Mouse (Mus musculus): Measurements from ENCODE around the gene Mical2.

The Mical2 gene

GRCm38 (mm10) chr7:112354503-112354951, 128.9 kb downstream of the Mical2 start:
- peak; percentile 39 for DNase-seq (ENCODE audit: low spot score)

GRCm38 (mm10) chr7:112359594-112359993, 133.9 kb downstream of the Mical2 start:
- DNase-seq (ENCODE audit: low spot score) = no peak

- DNase-seq (ENCODE audit: low spot score) = no peak
Measured at GRCm38 (mm10) chr7:112362574-112363200, 137.0 kb downstream of the Mical2 start.

GRCm38 (mm10) chr7:112365864-112366263, 140.2 kb downstream of the Mical2 start:
- DNase-seq (ENCODE audit: low spot score) = no peak

- DNase-seq (ENCODE audit: low spot score) = peak; percentile 82
Measured at GRCm38 (mm10) chr7:112369046-112369445, 143.4 kb downstream of the Mical2 start.

GRCm38 (mm10) chr7:112369977-112370376, 144.3 kb downstream of the Mical2 start:
- DNase-seq (ENCODE audit: low spot score) = no peak

GRCm38 (mm10) chr7:112371387-112371786, 145.7 kb downstream of the Mical2 start:
- DNase-seq (ENCODE audit: low spot score) = no peak

GRCm38 (mm10) chr7:112374035-112374434, 148.4 kb downstream of the Mical2 start:
- DNase-seq (ENCODE audit: low spot score) = no peak

- DNase-seq (ENCODE audit: low spot score) = no peak
Measured at GRCm38 (mm10) chr7:112375062-112375461, 149.4 kb downstream of the Mical2 start.

- DNase-seq (ENCODE audit: low spot score) = no peak
Measured at GRCm38 (mm10) chr7:112375900-112376299, 150.2 kb downstream of the Mical2 start.

- DNase-seq (ENCODE audit: low spot score) = no peak
Measured at GRCm38 (mm10) chr7:112376611-112377010, 151.0 kb downstream of the Mical2 start.

GRCm38 (mm10) chr7:112377314-112377713, 151.7 kb downstream of the Mical2 start:
- peak; percentile 74 for DNase-seq (ENCODE audit: low spot score)

GRCm38 (mm10) chr7:112378056-112378455, 152.4 kb downstream of the Mical2 start:
- peak; percentile 29 for DNase-seq (ENCODE audit: low spot score)

GRCm38 (mm10) chr7:112378476-112378875, 152.8 kb downstream of the Mical2 start:
- DNase-seq (ENCODE audit: low spot score) = no peak

GRCm38 (mm10) chr7:112386521-112386920, 160.9 kb downstream of the Mical2 start:
- DNase-seq (ENCODE audit: low spot score) = no peak

GRCm38 (mm10) chr7:112387876-112388275, 162.2 kb downstream of the Mical2 start:
- DNase-seq (ENCODE audit: low spot score) = no peak

GRCm38 (mm10) chr7:112388363-112388875, 162.8 kb downstream of the Mical2 start:
- no peak for DNase-seq (ENCODE audit: low spot score)

GRCm38 (mm10) chr7:112389611-112390251, 164.1 kb downstream of the Mical2 start:
- no peak for DNase-seq (ENCODE audit: low spot score)

- no peak for DNase-seq (ENCODE audit: low spot score)
Measured at GRCm38 (mm10) chr7:112390252-112390936, 164.7 kb downstream of the Mical2 start.

GRCm38 (mm10) chr7:112390937-112391605, 165.4 kb downstream of the Mical2 start:
- DNase-seq (ENCODE audit: low spot score) = no peak

GRCm38 (mm10) chr7:112397786-112398185, 172.1 kb downstream of the Mical2 start:
- no peak for DNase-seq (ENCODE audit: low spot score)

Data from ovary, postnatal 36 days (tissue).